Mouse (Mus musculus) liver (tissue): ENCODE data around the gene Pygm.

Experiments used
- DNase-seq: peaks from one replicate; pipeline ENCODE4 v3.0.0-alpha.2; 2020; ENCODE audit warnings: mixed read lengths

Gene Pygm

DNA sequence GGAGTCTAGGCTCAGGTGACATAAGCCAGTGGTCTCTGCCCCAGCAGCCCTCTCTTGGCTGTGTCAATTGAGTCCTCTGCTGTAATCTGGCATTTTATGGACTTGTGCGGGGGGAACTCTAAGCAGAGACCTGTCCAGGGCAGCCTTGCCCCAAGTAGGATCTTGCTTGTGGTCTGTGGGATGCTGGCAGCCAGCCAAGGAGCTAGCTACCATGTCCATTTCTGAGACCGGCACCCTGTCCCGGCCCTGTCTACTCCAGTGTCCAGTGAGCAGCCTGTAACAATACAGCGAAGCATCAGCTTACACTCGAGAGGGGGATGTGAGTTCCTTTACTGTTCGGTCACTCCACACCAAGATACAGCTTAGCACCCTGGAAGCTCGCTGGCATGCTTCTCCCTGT is 30.2 kb upstream of the Pygm start:
- no peak for DNase-seq

DNA sequence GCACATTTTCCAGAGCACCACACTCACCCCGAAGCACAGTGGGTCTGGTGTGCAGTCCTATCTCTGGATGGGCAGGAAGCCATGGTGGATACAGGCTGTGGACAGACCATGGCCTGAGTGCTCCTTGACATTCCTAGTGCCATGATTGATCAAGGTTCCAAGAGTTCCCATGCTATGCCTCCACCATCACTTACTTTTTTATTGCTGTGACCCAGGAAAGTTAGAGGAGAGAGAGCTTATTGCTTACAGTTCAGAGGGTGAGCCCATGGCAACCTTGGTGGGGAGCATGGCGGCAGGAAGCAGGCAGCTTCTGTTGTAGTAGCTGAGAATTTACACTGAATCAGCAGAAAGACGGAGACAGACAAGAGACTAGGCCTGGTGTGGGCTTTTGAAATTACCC is 22.9 kb upstream of the Pygm start:
- DNase-seq = no peak

DNA sequence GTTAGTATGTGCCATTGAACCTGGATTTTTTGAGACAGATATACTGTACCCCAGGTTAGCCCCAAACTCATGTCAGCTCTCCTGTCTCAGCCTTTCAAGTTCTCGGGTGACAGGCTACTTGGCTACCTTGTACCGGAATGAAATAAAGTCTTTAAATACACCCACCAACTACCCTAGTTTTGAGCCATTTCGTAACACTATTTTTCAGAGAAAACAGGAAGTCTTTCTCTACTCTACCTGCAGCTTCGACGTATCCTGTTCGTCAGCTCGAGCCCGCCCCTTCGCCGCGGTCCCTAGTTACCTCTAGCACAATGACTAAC is 21.1 kb upstream of the Pygm start:
- no peak for DNase-seq

DNA sequence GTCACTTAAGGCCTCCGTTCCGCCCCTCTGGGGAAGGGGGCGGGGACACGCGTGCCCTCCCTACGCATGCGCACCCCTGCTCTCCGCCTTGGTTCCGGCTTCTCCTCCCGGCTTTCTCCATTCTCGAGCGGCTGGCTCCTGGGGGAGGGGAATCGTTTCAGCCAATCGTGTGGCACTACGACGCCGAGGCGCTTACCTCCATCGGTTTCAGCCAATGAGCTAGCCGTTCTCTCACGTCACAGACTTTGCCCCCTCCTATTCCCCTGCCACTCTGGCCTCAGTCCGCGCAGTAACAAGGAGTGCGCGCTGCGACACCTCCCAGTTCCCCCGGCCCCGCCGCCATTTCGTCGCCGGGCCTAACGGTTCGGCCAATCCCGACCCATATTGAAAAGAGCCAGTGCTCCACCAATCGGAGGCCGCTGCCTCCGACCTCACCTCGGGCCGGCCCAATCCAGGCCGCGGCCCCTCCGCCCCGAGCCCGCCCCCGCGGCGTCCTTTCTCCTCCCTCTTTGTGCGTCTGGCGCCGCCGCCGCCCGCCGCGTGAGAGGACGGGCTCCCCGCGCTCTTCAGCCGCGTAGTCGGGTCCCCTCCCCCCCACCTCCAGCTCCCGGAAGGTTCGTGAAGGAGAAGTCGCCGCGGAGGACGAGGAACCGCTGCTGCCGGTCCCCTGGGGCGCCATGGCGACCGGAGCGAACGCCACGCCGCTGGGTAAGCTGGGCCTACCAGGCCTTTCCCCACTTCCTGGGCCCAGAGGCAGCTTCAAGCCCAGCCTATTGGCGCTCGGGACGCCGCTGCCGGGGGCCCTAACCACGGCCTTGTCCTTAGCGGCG is 20.6 kb upstream of the Pygm start, which contains the start of gene Sf1:
TSS of gene Sf1 (plus strand) at position 280 of the 830 bp plus-strand sequence.
- peak; percentile 99 for DNase-seq

DNA sequence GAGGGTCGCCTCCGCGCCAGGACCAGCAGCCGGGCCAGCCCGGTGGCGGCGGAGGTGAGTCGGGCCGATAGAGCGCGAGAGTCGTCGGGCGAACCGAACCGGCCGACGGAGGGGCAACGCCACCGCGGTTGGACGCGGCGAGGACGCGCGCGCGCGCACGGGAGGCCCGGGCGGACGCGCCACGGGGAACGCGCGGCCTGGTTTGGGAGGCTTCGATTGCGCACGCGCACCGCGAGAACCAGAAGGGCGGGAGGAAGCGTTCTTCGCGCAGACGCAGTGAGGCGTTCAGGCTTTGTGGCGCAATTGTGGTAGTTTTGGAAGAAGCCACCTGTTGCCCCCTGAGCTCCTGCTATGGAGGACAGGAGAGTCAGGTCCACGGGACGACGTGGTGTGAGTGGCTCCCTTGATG is 19.9 kb upstream of the Pygm start:
- DNase-seq = peak; percentile 94

DNA sequence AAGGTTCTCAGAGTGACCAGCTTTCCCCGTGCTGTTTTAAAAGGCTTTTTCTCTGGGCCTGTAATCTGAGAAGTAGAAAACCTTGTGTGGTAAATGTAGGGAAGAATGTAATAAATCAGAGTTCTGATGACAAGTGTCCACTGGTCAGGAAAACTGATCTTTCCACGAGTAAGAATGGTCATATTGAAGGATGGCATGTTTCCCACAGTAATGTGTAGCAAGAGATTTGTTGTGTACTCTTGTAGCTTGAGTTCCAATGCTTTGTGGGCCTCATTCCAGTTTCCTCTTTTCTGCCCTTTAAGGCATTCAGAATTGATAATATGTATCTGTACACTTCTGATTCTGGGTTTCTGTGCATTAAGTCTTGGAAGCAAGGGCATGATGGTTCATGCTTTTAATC is 19.4 kb upstream of the Pygm start:
- no peak for DNase-seq

DNA sequence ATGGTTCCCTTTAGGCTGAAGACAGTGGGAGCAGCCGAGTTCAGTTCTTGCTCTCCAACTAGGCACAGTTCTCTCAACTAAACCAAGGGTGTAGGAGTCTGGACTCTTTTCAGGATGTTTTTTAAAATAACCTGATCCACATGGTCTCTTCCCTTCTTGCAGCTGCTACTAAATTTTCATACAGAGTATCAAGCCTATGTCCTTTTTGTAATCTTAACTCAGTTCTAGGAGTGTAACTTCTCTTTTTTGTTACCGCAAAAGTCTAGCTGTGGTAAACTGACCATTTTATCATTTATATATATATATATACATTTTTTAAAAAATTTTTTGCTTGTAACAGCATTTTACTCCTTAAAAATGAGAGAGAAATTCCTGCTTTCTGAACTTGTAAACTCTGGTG is 14.0 kb upstream of the Pygm start:
- DNase-seq = no peak

DNA sequence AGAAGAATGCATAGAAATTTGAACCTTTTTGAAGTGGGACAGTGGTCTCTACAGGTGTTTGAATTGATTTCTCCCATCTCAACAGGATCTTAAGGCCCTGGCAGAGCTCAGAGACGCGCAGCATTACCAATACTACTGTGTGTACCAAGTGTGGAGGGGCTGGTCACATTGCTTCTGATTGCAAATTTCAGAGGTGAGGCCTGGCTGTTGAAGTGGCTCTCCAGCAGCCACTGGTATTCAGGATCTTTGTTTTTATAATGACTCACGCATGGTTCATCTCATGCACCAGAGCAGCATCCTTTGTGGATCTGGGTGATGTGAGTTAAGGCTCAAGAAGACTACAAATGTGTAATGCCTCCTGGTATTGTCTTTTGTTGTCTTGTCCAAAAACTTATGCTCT is 11.8 kb upstream of the Pygm start:
- DNase-seq = no peak

DNA sequence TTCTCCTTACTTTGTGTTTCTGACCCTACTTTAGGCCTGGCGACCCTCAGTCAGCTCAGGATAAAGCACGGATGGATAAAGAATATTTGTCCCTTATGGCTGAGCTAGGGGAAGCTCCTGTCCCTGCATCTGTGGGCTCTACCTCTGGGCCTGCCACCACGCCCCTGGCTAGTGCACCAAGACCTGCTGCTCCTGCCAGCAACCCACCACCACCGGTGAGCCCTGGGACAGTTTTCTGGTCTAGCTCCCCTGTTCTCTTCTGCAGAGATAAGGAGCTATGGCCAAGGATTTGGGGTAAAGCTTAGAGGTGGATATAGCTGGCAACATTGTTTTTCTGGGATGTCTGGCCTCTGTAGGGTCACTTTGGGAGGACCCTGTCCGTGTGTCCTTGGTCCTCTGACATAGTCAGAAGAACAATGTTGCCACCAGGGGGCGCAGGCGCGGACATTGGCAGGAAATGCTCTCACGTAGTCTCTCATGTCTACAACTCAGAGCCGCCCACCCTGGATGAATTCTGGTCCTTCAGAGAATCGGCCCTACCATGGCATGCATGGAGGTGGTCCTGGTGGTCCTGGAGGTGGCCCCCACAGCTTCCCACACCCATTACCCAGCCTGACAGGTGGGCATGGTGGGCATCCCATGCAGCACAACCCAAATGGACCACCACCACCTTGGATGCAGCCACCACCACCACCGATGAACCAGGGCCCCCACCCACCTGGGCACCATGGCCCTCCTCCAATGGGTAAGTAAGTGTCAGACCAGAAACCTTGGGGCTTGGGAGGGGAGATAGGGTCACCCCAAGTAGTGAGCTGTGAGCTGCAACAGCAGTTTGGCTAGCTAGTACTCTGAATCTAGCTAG is 10.4 kb upstream of the Pygm start:
- DNase-seq = peak; percentile 82

DNA sequence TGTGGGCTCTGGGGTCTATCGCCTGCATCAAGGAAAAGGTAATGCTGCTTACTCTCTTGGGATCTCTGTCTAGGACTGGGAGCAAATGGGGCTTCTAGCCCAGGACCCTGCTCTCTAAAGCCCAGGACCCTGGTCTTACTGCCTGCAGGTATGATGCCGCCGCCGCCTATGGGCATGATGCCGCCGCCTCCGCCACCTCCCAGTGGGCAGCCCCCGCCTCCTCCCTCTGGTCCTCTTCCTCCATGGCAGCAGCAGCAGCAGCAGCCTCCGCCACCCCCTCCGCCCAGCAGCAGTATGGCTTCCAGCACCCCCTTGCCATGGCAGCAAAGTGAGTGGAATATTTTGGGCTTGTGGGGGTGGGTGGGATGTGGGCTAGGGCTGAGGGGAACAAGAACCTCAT is 9.6 kb upstream of the Pygm start:
- no peak for DNase-seq

DNA sequence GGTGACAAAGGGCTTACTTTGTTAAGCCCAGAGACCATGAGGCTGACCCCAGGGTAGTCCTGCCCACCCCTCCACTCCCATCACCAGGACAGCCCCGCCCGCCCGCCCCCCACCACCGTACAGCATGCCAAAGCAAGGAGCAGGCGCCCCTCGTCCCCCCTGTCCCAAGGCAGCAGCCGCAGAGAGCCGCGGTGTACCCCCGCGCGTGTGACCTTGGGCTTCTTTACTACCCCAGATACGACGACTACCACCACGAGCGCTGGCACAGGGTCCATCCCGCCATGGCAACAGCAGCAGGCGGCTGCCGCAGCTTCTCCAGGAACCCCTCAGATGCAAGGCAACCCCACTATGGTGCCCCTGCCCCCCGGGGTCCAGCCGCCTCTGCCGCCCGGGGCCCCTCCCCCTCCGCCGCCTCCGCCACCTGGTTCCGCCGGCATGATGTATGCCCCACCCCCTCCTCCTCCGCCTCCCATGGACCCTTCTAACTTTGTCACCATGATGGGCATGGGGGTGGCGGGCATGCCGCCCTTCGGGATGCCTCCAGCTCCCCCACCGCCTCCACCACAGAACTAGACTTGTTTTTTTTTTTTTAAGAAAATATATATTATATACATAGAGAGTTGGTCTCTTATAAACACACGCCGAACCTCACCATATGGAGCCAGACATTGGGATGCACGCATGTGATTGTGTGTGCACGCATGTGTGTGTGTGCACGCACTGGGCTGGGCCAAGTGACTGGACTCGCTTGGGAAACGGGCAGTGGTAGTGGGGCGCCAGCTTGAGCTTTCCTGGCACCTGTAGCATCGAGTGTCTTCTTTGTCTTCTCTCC is 8.6 kb upstream of the Pygm start:
- DNase-seq = no peak

DNA sequence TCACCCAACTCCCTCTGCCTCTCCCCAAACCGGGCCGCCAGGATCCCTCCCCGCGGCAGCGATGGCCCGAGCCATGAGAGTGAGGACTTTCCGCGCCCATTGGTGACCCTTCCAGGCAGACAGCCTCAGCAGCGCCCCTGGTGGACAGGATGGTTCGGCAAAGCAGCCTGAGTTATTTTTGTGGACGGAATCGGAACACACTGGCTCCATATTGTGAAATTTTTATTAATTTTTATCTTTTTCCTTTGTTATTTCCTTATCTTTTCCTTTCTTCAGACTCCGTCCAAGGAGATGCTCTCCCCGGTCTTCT is 8.0 kb upstream of the Pygm start:
- DNase-seq = peak; percentile 55

DNA sequence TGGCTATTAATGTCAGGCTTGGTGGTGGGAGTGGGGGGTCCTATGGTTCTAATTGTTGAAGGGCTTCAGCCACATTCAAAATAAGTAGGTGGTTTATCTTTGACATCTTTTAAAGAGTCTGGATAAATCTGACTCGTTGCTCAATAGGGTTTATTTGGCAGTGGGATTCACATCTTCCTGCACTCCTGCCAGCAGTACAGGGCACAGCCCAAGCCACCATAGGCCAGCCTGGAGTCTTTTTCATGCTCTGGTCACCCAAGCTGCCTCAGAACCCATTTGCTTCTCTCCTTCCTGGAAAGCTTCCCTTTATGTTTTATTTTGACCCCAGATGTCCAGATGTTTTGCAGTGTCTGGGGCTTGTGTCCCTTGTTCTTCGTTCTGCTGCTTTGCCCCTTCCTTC is 7.6 kb upstream of the Pygm start:
- DNase-seq = no peak

DNA sequence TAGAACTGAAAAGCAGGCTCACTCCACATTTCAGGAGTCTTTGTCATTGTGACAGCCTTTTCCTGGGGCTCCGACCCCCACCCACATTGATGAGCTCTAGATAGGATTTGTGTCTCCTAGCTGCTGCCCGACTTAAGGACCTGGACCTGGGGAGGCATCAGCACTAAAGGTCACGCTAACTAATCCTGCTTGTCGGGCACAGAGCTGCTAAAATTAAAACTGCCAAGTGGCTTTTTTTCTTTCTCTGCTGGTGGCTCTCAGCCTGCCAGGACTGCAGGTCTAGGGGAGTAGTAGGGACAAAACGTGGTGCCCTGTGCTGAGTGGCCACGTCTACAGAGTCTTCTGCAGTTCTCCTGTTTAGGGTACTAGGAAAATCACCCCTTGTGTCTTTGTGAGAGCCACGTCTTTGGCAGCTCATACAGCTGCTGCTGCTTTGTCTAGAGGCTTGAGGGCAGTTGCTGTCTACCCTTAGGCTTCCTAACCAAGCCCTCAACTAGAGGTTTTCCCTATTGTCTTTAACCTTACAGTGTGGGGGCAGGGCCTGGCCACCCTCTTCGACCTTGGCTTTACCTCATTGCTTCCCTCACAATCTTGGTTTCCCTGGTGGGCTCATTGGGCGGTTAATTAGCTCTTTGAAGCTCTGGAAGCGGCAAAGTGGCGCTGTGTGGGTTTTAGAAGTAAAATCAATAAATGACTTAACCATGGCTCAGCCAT is 6.7 kb upstream of the Pygm start:
- DNase-seq = no peak

DNA sequence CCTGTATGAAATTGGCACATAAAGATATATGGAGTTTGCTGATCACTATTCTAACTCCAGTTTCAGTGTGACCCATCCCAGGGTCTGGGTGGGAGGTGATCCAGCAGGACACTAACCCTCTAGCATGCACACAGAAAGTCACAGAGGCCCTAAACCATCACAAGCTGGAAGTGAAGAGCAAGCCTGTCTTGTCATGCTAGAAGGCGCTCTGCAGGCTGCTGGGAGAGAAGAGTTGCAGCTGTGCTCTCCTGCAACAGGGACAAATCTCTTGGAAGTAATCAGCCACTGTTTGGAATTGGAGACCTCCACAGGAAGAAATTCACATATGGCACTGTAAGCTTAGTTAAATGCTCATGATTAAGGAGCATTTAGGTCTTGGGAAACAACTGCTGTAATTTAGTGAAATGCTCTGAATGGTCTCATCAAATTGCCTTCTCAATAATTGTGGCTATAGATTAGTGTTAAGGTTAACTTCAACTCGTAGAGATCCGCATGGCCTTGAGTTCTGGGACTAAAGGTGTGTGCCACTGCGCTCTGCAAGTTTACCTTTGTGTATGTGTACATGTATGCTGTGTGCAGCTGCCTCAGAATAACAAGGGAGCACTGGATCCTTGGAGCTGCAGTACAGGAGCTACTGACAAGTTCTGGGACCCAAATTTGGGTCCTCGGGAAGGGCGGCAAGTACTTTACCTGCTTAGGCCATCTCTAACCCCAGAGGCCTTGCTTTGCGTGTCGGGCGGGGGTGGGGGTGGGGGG is 3.6 kb upstream of the Pygm start:
- no peak for DNase-seq

DNA sequence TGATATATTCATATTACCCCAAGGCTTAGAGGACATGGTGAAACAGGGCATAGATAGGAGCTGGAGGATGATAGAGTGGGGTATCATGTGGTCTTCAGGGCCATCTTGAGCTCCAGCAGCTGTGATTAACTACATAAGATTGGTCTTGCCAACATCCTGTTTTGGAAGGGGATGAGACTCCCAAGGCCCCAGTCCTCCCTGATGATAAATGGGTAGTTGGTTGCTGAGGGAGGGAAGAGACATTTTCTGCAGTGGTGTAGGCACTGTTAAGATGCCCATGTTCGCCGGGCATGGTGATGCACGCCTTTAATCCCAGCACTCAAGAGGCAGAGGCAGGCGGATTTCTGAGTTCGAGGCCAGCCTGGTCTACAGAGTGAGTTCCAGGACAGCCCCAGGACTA is 3.0 kb upstream of the Pygm start:
- no peak for DNase-seq

DNA sequence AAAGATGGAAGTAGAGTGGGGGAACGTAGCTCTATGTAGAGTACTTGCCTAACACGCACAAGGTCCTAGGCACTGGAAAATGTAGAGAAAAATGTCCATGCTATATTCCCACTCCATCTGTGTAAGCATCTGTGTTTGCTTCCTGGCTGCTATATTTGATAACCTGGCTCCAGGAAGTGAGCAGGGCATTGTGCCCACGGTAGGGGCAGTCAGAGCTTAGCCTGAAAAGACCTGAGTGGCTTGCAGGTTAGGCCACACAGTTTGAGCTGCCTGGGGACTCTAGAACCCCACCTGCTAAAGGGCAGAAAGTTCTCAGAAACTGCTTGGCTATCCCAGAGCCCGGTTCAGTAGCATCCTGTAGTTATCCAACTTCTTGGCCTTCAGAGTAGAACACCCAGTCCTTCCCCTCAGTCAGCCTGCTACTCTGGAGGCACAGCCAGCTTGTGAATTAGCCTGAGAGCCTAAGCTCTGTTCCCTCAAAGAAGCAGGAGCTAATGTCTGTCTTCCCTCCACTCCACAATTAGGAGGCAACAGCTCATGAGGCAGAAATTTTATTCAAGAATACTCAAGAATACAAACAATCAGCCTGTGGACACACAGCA is 1.8 kb upstream of the Pygm start:
- DNase-seq = no peak

DNA sequence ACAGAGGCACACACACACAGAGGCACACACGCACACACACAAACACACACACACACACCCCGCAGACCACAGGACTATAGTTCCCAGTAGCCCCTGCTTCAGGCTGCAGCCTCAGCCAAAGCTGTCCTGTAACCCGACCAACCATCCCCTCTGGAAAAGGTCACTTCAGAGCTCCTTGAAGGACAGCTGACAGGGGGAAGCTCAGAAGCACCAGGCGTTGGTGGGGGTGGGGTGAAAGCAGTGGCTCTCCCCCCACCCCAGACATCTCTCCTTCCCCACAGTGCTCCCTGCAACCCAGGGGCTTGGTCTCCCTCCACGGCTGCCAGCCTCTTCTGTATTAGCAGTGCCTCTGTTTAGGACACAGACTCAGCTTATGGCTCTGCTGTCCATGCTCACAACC is 729 bp upstream of the Pygm start:
- DNase-seq = no peak

DNA sequence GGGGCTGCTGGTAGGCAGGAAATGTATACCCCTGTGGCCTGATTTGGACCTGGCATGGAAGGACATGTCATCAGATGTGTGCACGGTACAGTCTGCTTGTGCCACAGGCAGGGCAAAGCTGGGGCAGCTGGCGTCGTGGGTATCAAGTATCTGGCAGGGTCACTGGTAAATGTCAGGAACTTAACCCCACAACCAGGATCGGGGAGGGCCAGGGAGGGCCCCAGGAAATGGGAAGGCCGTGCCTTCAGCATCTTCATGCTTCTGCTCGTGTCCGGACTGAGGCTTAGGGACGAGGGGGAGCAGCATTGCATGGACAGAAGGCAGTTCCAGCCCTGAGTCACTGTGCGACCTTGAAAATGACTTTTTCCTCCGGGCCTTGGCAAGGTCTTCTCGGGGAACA is 755 bp downstream of the Pygm start:
- DNase-seq = no peak

DNA sequence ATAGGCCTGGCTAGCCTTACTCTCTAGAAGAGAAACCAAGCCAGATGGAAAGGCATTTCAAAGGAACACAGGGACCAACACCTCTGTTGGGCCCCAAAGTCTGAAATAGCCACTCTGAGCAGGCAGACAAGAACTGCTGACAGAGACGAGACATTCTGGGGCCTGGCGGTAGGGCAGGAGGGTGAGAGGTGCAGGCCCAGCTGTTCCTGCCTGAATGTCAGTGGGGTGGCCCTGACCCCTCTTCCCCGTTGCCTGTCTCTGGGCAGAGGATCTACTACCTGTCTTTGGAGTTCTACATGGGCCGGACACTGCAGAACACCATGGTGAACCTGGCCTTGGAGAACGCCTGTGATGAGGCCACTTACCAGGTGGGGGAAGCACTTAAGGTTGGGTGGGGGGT is 1.2 kb downstream of the Pygm start:
- DNase-seq = no peak

DNA sequence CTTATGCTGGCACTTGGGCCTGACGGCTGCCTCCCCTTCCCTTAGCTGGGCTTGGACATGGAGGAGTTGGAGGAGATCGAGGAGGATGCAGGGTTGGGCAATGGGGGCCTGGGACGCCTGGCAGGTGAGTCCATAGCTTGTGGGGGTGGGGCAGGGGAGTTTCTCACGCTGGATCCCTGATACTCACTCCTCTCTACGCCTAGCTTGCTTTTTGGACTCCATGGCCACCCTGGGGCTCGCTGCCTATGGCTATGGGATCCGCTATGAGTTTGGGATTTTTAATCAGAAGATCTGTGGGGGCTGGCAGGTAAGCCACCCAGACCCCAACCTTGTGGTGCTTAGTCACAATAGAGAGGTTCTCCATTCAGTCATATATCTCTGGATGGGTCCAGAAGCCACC is 1.6 kb downstream of the Pygm start:
- DNase-seq = no peak

DNA sequence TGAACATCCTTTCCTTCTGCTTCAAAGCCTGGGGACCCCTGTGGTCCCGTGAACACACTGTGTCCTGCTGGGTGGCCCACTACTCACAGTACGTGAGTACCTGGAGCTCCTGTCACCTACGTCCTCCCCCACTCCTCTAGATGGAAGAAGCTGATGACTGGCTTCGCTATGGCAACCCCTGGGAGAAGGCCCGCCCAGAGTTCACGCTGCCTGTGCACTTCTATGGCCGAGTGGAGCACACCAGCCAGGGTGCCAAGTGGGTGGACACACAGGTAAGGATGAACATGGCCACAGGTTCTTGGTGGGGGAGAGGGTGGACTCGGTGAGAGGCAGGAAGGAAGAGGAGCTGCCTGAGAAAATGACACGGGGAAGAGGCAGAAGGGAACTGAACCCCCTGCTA is 2.0 kb downstream of the Pygm start:
- DNase-seq = no peak
